In the genomic region with DNA sequence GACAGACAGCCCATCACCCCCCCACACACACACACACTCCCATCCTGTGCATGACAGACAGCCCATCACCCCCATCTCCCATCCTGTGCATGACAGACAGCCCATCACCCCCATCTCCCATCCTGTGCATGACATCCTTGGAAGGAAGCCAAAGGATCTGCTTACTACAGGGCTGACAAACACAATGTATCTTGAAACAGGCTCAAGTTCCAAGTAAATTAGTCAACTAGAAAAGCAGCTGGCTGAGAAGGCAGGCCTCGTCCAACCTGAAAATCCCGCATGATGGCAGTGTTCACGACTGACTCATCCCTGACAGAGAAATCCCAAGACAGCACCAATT, we compare ENCODE assay signal across 9 mouse cellular contexts. TPM values are rescaled to one million over a fixed set of nuclear protein-coding genes. Genes with fewer than 3 reads are reported as not detected.
DNase-seq lines count a peak whose midpoint lies in the region; ATAC-seq and TF ChIP-seq lines count a peak whose summit lies in the region.
"Had no signal": no experiment of that assay in that cellular context is flagged by ENCODE, and none has a peak within 500 bp of the region (broad histone marks: within the 10 kb centered on the region; RNA-seq: fewer than 3 reads in every experiment).

No protein-coding gene starts in this region.

- ATAC-seq in embryonic facial prominence, embryonic 12.5 days (ENCODE audit: insufficient number of reproducible peaks, insufficient read depth, low FRiP score, low TSS enrichment) = peak; percentile 88
- peak; percentile 56 for ATAC-seq in intestine, embryonic 16.5 days
- 0 out of 2 replicates have a peak, but pooled peaks have one; percentile 66 for ATAC-seq in midbrain, postnatal 0 days (ENCODE audit: low FRiP score)
- no peak for ATAC-seq in inflammation-experienced regulatory T-cells, adult 6 months
- no peak for ATAC-seq in erythroid progenitor cell, adult 5-6 weeks (replicated peaks; ENCODE audit: low FRiP score, poor library complexity, severe bottlenecking)

- H3K4me1 ChIP-seq in embryonic facial prominence, embryonic 12.5 days = peaks cover 38% of the 10 kb centered on the region
- H3K4me1 ChIP-seq in intestine, embryonic 16.5 days (ENCODE audit: control insufficient read depth, insufficient read depth, low read length) = peaks cover 44% of the 10 kb centered on the region
- H3K4me1 ChIP-seq in midbrain, postnatal 0 days (ENCODE audit: insufficient read depth, low read length) = peaks cover 2% of the 10 kb centered on the region; the same call in 1 of the 2 replicates

- H3K27ac ChIP-seq in layer of hippocampus, adult 2 months = peak overlapping the region; percentile 32; the same call in 1 of the 2 replicates
- H3K27ac ChIP-seq in embryonic facial prominence, embryonic 12.5 days = no peak overlapping the region
- H3K27ac ChIP-seq in intestine, embryonic 16.5 days (ENCODE audit: low read length) = 0 out of 2 replicates have a peak overlapping the region, but pooled peaks have one; percentile 16
- H3K27ac ChIP-seq in midbrain, postnatal 0 days (ENCODE audit: low read depth, low read length) = no peak overlapping the region

- WGBS in embryonic facial prominence, embryonic 12.5 days = 52% methylated on average over 3 of the region's 3 CpGs
- 22% methylated on average over 3 of the region's 3 CpGs for WGBS in intestine, embryonic 16.5 days
- 37% methylated on average over 3 of the region's 3 CpGs for WGBS in midbrain, postnatal 0 days

- peaks cover 30% of the 10 kb centered on the region for H3K36me3 ChIP-seq in embryonic facial prominence, embryonic 12.5 days
- H3K36me3 ChIP-seq in intestine, embryonic 16.5 days (ENCODE audit: control insufficient read depth, insufficient read depth, low read length) = peaks cover 12% of the 10 kb centered on the region
- peaks cover 24% of the 10 kb centered on the region for H3K36me3 ChIP-seq in midbrain, postnatal 0 days (ENCODE audit: insufficient read depth, low read length)

- DNase-seq in layer of hippocampus, adult 2 months (ENCODE audit: low spot score in 2 of 2) = peak in 1 of 2 experiments; percentile 54
- no peak for DNase-seq in layer of hippocampus, adult 11-12 months (ENCODE audit: low spot score)
- peak; percentile 57 for DNase-seq in midbrain, postnatal 0 days (ENCODE audit: low spot score)
- no peak for DNase-seq in left cerebral cortex, adult 8-10 months (ENCODE audit: low spot score in 2 of 2)

- H3K4me3 ChIP-seq in layer of hippocampus, adult 2 months = no peak overlapping the region
- H3K4me3 ChIP-seq in embryonic facial prominence, embryonic 12.5 days = no peak overlapping the region
- no peak overlapping the region for H3K4me3 ChIP-seq in intestine, embryonic 16.5 days (ENCODE audit: low read length)
- H3K4me3 ChIP-seq in midbrain, postnatal 0 days (ENCODE audit: low read depth, low read length) = no peak overlapping the region

- H3K9ac ChIP-seq in embryonic facial prominence, embryonic 12.5 days = no peak overlapping the region
- H3K9ac ChIP-seq in intestine, embryonic 16.5 days (ENCODE audit: low read depth, low read length) = no peak overlapping the region
- H3K9ac ChIP-seq in midbrain, postnatal 0 days (replicated peaks; ENCODE audit: low read length, poor library complexity, severe bottlenecking) = no peak overlapping the region

- no peaks in the 10 kb centered on the region for H3K27me3 ChIP-seq in embryonic facial prominence, embryonic 12.5 days
- H3K27me3 ChIP-seq in intestine, embryonic 16.5 days (replicated peaks; ENCODE audit: control insufficient read depth, insufficient read depth, low read length) = no peaks in the 10 kb centered on the region
- H3K27me3 ChIP-seq in midbrain, postnatal 0 days (ENCODE audit: insufficient read depth, low read length) = no peaks in the 10 kb centered on the region

- H3K4me2 ChIP-seq in embryonic facial prominence, embryonic 12.5 days (replicated peaks) = no peak overlapping the region
- H3K4me2 ChIP-seq in intestine, embryonic 16.5 days (ENCODE audit: low read depth, low read length) = no peak overlapping the region
- no peak overlapping the region for H3K4me2 ChIP-seq in midbrain, postnatal 0 days (ENCODE audit: low read depth, low read length, poor library complexity, severe bottlenecking)

- H3K9me3 ChIP-seq in embryonic facial prominence, embryonic 12.5 days = no peaks in the 10 kb centered on the region
- no peaks in the 10 kb centered on the region for H3K9me3 ChIP-seq in intestine, embryonic 16.5 days (ENCODE audit: control insufficient read depth, low read length)
- H3K9me3 ChIP-seq in midbrain, postnatal 0 days (ENCODE audit: low read length) = no peaks in the 10 kb centered on the region

- TF ChIP-seq CTCF in layer of hippocampus, adult 2 months (conservative IDR thresholded peaks at IDR 0.05) = no peak
- no peak for TF ChIP-seq CTCF in midbrain, postnatal 0 days (IDR thresholded peaks at IDR 0.05)

RNA-seq across cellular contexts. Expression of gene Spty2d1, which starts 7.6 kb away (rescaled TPM):
- total RNA-seq in layer of hippocampus, adult 2 months (2021) = 10 to 100 TPM; 15.4 to 16.0 TPM
- 16.6 and 18.1 TPM in 2 replicates for polyA plus RNA-seq in embryonic facial prominence, embryonic 12.5 days (2016; fragmentation: Nextera tagmentation; extraction: Ambion mirVana)
- 15.2 and 16.5 TPM in 2 replicates for polyA plus RNA-seq in intestine, embryonic 16.5 days (2015; fragmentation: Nextera tagmentation; extraction: Ambion mirVana)
- 8.8 and 10.7 TPM in 2 replicates for total RNA-seq in midbrain, postnatal 0 days (2014; rRNA removed)
- polyA plus RNA-seq in midbrain, postnatal 0 days (2015; fragmentation: Nextera tagmentation; extraction: Ambion mirVana) = 3.8 and 4.7 TPM in 2 replicates
- total RNA-seq in left cerebral cortex, adult 8-10 months (2022) = 10 to 100 TPM; 14.0 to 16.1 (median 15.1) TPM
- 10 to 100 TPM; 28.3 to 49.5 (median 29.4) TPM for polyA plus RNA-seq in inflammation-experienced regulatory T-cells, adult 6 months (2017; shearing (Covaris generic))
- total RNA-seq in erythroid progenitor cell, adult 5-6 weeks (2015; ENCODE audit: low replicate concordance) = 23.1 and 34.8 TPM in 2 replicates
- total RNA-seq in erythroid progenitor cell, adult 5-6 weeks (2017; ENCODE audit: low replicate concordance) = 22.1 and 25.8 TPM in 2 replicates

RNA-seq across cellular contexts. Expression of gene Gm9999, which starts 17.2 kb away (rescaled TPM):
- not detected for total RNA-seq in layer of hippocampus, adult 2 months (2021)
- polyA plus RNA-seq in embryonic facial prominence, embryonic 12.5 days (2016; fragmentation: Nextera tagmentation; extraction: Ambion mirVana) = not detected in 2 replicates
- polyA plus RNA-seq in intestine, embryonic 16.5 days (2015; fragmentation: Nextera tagmentation; extraction: Ambion mirVana) = not detected in 2 replicates
- not detected in 2 replicates for total RNA-seq in midbrain, postnatal 0 days (2014; rRNA removed)
- polyA plus RNA-seq in midbrain, postnatal 0 days (2015; fragmentation: Nextera tagmentation; extraction: Ambion mirVana) = not detected in 2 replicates
- total RNA-seq in left cerebral cortex, adult 8-10 months (2022) = not detected
- polyA plus RNA-seq in inflammation-experienced regulatory T-cells, adult 6 months (2017; shearing (Covaris generic)) = not detected
- not detected in 2 replicates for total RNA-seq in erythroid progenitor cell, adult 5-6 weeks (2015; ENCODE audit: low replicate concordance)
- total RNA-seq in erythroid progenitor cell, adult 5-6 weeks (2017; ENCODE audit: low replicate concordance) = not detected in 2 replicates
- polyA plus RNA-seq: limb, embryonic 11.5 days had no signal

RNA-seq across cellular contexts. Expression of gene Uevld, which starts 42.3 kb away (rescaled TPM):
- 10 to 100 TPM; 14.5 to 15.7 TPM for total RNA-seq in layer of hippocampus, adult 2 months (2021)
- polyA plus RNA-seq in embryonic facial prominence, embryonic 12.5 days (2016; fragmentation: Nextera tagmentation; extraction: Ambion mirVana) = 11.1 and 13.0 TPM in 2 replicates
- 10.0 and 10.1 TPM in 2 replicates for polyA plus RNA-seq in intestine, embryonic 16.5 days (2015; fragmentation: Nextera tagmentation; extraction: Ambion mirVana)
- 10.1 and 10.6 TPM in 2 replicates for total RNA-seq in midbrain, postnatal 0 days (2014; rRNA removed)
- polyA plus RNA-seq in midbrain, postnatal 0 days (2015; fragmentation: Nextera tagmentation; extraction: Ambion mirVana) = 3.7 TPM in 2 replicates
- total RNA-seq in left cerebral cortex, adult 8-10 months (2022) = 10 to 100 TPM; 11.0 to 20.4 (median 19.1) TPM
- 10 to 100 TPM in 1 of 3 experiments, 1 to 10 TPM in 2; 7.7 to 12.0 (median 8.1) TPM for polyA plus RNA-seq in inflammation-experienced regulatory T-cells, adult 6 months (2017; shearing (Covaris generic))
- total RNA-seq in erythroid progenitor cell, adult 5-6 weeks (2015; ENCODE audit: low replicate concordance) = 19.8 and 39.0 TPM in 2 replicates
- total RNA-seq in erythroid progenitor cell, adult 5-6 weeks (2017; ENCODE audit: low replicate concordance) = 28.6 and 35.1 TPM in 2 replicates

RNA-seq across cellular contexts. Expression of gene Tmem86a, which starts 49.8 kb away (rescaled TPM):
- total RNA-seq in layer of hippocampus, adult 2 months (2021) = 10 to 100 TPM in 1 of 2 experiments, 1 to 10 TPM in 1; 9.8 to 14.0 TPM
- 21.3 and 23.2 TPM in 2 replicates for polyA plus RNA-seq in embryonic facial prominence, embryonic 12.5 days (2016; fragmentation: Nextera tagmentation; extraction: Ambion mirVana)
- 59.3 and 63.1 TPM in 2 replicates for polyA plus RNA-seq in intestine, embryonic 16.5 days (2015; fragmentation: Nextera tagmentation; extraction: Ambion mirVana)
- 15.1 and 16.0 TPM in 2 replicates for total RNA-seq in midbrain, postnatal 0 days (2014; rRNA removed)
- 29.0 and 30.1 TPM in 2 replicates for polyA plus RNA-seq in midbrain, postnatal 0 days (2015; fragmentation: Nextera tagmentation; extraction: Ambion mirVana)
- 10 to 100 TPM; 18.5 to 19.6 (median 19.0) TPM for total RNA-seq in left cerebral cortex, adult 8-10 months (2022)
- polyA plus RNA-seq in inflammation-experienced regulatory T-cells, adult 6 months (2017; shearing (Covaris generic)) = 1 to 10 TPM; 1.5 to 6.6 (median 3.8) TPM
- 3.6 and 10.1 TPM in 2 replicates for total RNA-seq in erythroid progenitor cell, adult 5-6 weeks (2015; ENCODE audit: low replicate concordance)
- total RNA-seq in erythroid progenitor cell, adult 5-6 weeks (2017; ENCODE audit: low replicate concordance) = 0.13 TPM in 1 of 2 replicates, not detected in the other

Comparison
In these comparisons a context has a peak if more than half of its experiments do, and no peak if none do; other contexts are left out.
1. H3K27ac ChIP-seq: peak in layer of hippocampus, adult 2 months (single experiment) and intestine, embryonic 16.5 days (single experiment); none in embryonic facial prominence, embryonic 12.5 days (single experiment) and midbrain, postnatal 0 days (single experiment).
2. ATAC-seq: peak in embryonic facial prominence, embryonic 12.5 days (single experiment), intestine, embryonic 16.5 days (single experiment) and midbrain, postnatal 0 days (single experiment); none in inflammation-experienced regulatory T-cells, adult 6 months (single experiment) and erythroid progenitor cell, adult 5-6 weeks (single experiment).